Mouse (Mus musculus) olfactory bulb, adult 2 months (tissue): ENCODE measurements around the gene Hist2h2bb.

Experiments
- CTCF ChIP-seq: fragments of 200-500 bp; IDR thresholded peaks from 2 replicates; pipeline ENCODE4 v1.5.1; 2012; ENCODE audit warnings: low read depth, mild to moderate bottlenecking, low read length, moderate library complexity; ENCODE audit not compliant: insufficient read depth
- POLR2A ChIP-seq: fragments of 200-500 bp; IDR thresholded peaks from 2 replicates; pipeline ENCODE4 v1.6.1; 2012; ENCODE audit warnings: mild to moderate bottlenecking, low read depth, low read length, moderate library complexity; ENCODE audit not compliant: insufficient read depth

DNA sequence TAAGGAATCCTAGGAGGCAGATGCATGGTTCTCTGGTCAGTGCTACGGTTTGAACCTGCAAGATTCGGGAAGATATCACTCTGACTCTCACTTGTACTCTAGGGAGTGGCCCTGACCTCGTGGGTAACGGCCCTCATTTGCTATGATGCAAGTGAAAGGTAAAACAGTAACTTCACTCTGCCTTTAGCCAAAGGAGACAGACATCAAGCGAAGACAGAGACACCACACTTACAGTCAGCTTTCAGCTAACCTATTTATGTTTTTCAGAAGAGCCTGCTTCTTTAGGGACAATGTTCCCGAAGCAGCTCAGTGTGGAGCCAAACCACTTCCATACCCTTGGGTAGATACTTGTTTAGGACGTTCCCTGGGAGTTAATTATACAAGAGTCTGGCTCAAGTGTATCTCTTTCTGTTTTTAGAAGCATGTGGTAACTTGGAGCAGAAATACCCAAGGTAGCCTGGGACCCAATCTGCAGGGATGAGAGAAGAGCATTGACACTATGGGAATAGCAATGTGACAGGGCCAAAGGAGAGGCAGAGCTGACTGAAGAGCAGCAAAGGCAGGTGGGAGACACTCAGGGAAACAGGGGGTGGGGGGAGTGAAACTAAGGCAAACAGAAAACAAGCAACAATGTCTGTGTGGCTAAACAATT, 25.5 kb upstream of the Hist2h2bb start:
- TF ChIP-seq POLR2A (no peak), CTCF (no peak)
